Mouse (Mus musculus) hindbrain, embryonic 16.5 days (tissue): ENCODE results near the gene Pde8b. TPM values are rescaled to one million over a fixed set of nuclear protein-coding genes. Genes with fewer than 3 reads are reported as not detected.

ENCODE experiments used
- ATAC-seq: fragments of 200-750 bp; cut with Nextera tagmentation; 2 replicates; pipeline ENCODE4 v1.8.0; 2017; ENCODE audit warnings: moderate TSS enrichment, moderate library complexity
- H3K27ac ChIP-seq: fragments of 300-500 bp; sonication (generic); 2 replicates; pipeline ENCODE4 v1.5.1; 2014; ENCODE audit warnings: low read depth, mild to moderate bottlenecking, control low read depth, low read length, moderate library complexity
- H3K27me3 ChIP-seq: fragments of 300-500 bp; sonication (generic); replicated peaks from 2 replicates; pipeline ENCODE4 v1.6.1; 2014; ENCODE audit warnings: low read length; ENCODE audit not compliant: control insufficient read depth, insufficient read depth
- H3K36me3 ChIP-seq: fragments of 300-500 bp; sonication (generic); 2 replicates; pipeline ENCODE4 v1.6.1; 2014; ENCODE audit warnings: mild to moderate bottlenecking, low read length, moderate library complexity, mixed read lengths; ENCODE audit not compliant: control insufficient read depth, insufficient read depth
- H3K4me1 ChIP-seq: fragments of 300-500 bp; sonication (generic); 2 replicates; pipeline ENCODE4 v1.6.1; 2014; ENCODE audit warnings: low read depth, low read length; ENCODE audit not compliant: control insufficient read depth, insufficient read depth
- H3K4me2 ChIP-seq: fragments of 300-500 bp; sonication (generic); 2 replicates; pipeline ENCODE4 v1.6.1; 2014; ENCODE audit warnings: mild to moderate bottlenecking, low read length, control low read depth, moderate library complexity
- H3K4me3 ChIP-seq: fragments of 300-500 bp; sonication (generic); 2 replicates; pipeline ENCODE4 v1.5.1; 2014; ENCODE audit warnings: mild to moderate bottlenecking, low read length, control low read depth, moderate library complexity
- H3K9ac ChIP-seq: fragments of 300-500 bp; sonication (generic); 2 replicates; pipeline ENCODE4 v1.6.1; 2014; ENCODE audit warnings: low read depth, mild to moderate bottlenecking, control low read depth, low read length, moderate library complexity
- H3K9me3 ChIP-seq: fragments of 300-500 bp; sonication (generic); 2 replicates; pipeline ENCODE4 v1.6.1; 2014; ENCODE audit warnings: mild to moderate bottlenecking, low read length, moderate library complexity; ENCODE audit not compliant: control insufficient read depth
- WGBS: fragments of 180-500 bp; shearing (Covaris S2); extraction: QIAGEN DNeasy Blood & Tissue Kit; methylation state at CpG from one replicate; pipeline ENCODE4 v1.1.7; 2014; 5-methylcytosine and 5-hydroxymethylcytosine counted together
- polyA plus RNA-seq: library from polyadenylated mRNA; unstranded; fragments of >200 nt; fragmentation: Nextera tagmentation; extraction: Ambion mirVana; gene quantifications from 2 replicates; pipeline ENCODE4 v1.2.1, GENCODE M21; 2015

The Pde8b gene
- polyA plus RNA-seq, 1 experiment from 2014 or later, result 8.9 TPM

GRCm38 (mm10) chr13:95032973-95033372 lies 217.2 kb downstream of the Pde8b start:
- Histone ChIP-seq H3K9me3 (no peaks in the 10 kb centered on the region), H3K4me3 (no peak overlapping the region), H3K27ac (no peak overlapping the region), H3K27me3 (no peaks in the 10 kb centered on the region), H3K4me2 (no peak overlapping the region), H3K9ac (no peak overlapping the region), H3K36me3 (peaks cover 8% of the 10 kb centered on the region), H3K4me1 (no peaks in the 10 kb centered on the region)
- ATAC-seq, result 0 out of 2 replicates have a peak, but pooled peaks have one; percentile 40
- WGBS, result 81% methylated on average over 6 of the region's 6 CpGs

- WGBS, result 57% methylated on average over 17 of the region's 17 CpGs
- Histone ChIP-seq H3K27ac (0 out of 2 replicates have a peak overlapping the region, but pooled peaks have one; percentile 20), H3K4me2 (no peak overlapping the region), H3K27me3 (no peaks in the 10 kb centered on the region), H3K4me1 (no peaks in the 10 kb centered on the region), H3K36me3 (peaks cover 8% of the 10 kb centered on the region), H3K9me3 (no peaks in the 10 kb centered on the region), H3K9ac (no peak overlapping the region), H3K4me3 (no peak overlapping the region)
- peak; percentile 41; the same call in 1 of the 2 replicates for ATAC-seq
These were observed 217.9 kb downstream of the Pde8b start for GRCm38 (mm10) chr13:95032127-95032831.

GRCm38 (mm10) chr13:95030828-95031227 lies 219.3 kb downstream of the Pde8b start:
- Histone ChIP-seq H3K4me1 (no peaks in the 10 kb centered on the region), H3K9me3 (no peaks in the 10 kb centered on the region), H3K9ac (no peak overlapping the region), H3K4me2 (no peak overlapping the region), H3K27ac (no peak overlapping the region), H3K27me3 (no peaks in the 10 kb centered on the region), H3K4me3 (no peak overlapping the region), H3K36me3 (peaks cover 8% of the 10 kb centered on the region)
- no peak for ATAC-seq
- WGBS, result 84% methylated on average over 6 of the region's 6 CpGs

- ATAC-seq, result no peak
- no peak overlapping the region for H3K9ac ChIP-seq
- H3K27ac ChIP-seq, result no peak overlapping the region
- no peaks in the 10 kb centered on the region for H3K27me3 ChIP-seq
- no peak overlapping the region for H3K4me3 ChIP-seq
- 0 out of 2 replicates have a peak, but pooled peaks cover 8% of the 10 kb centered on the region for H3K36me3 ChIP-seq
- no peak overlapping the region for H3K4me2 ChIP-seq
- 86% methylated on average over 6 of the region's 6 CpGs for WGBS
- H3K4me1 ChIP-seq, result peaks cover 4% of the 10 kb centered on the region
- H3K9me3 ChIP-seq, result no peaks in the 10 kb centered on the region
These were observed 229.9 kb downstream of the Pde8b start for GRCm38 (mm10) chr13:95020216-95020615.

GRCm38 (mm10) chr13:95019345-95019744 lies 230.8 kb downstream of the Pde8b start:
- Histone ChIP-seq H3K4me1 (peaks cover 4% of the 10 kb centered on the region), H3K36me3 (0 out of 2 replicates have a peak, but pooled peaks cover 8% of the 10 kb centered on the region), H3K27me3 (no peaks in the 10 kb centered on the region), H3K27ac (no peak overlapping the region), H3K9me3 (no peaks in the 10 kb centered on the region), H3K4me3 (no peak overlapping the region), H3K9ac (no peak overlapping the region), H3K4me2 (no peak overlapping the region)
- ATAC-seq, result no peak
- WGBS, result 74% methylated on average over 6 of the region's 6 CpGs

GRCm38 (mm10) chr13:95017916-95018315 lies 232.2 kb downstream of the Pde8b start:
- 5% methylated on average over 9 of the region's 9 CpGs for WGBS
- ATAC-seq, result peak; percentile 81
- Histone ChIP-seq H3K27ac (0 out of 2 replicates have a peak overlapping the region, but pooled peaks have one; percentile 17), H3K4me2 (peak overlapping the region; percentile 27), H3K27me3 (no peaks in the 10 kb centered on the region), H3K4me3 (no peak overlapping the region), H3K4me1 (peaks cover 4% of the 10 kb centered on the region), H3K9me3 (no peaks in the 10 kb centered on the region), H3K36me3 (peaks cover 8% of the 10 kb centered on the region; the same call in 1 of the 2 replicates), H3K9ac (peak overlapping the region; percentile 33; the same call in 1 of the 2 replicates)

GRCm38 (mm10) chr13:95017278-95017677 lies 232.9 kb downstream of the Pde8b start:
- WGBS, result 84% methylated on average over 6 of the region's 6 CpGs
- H3K9ac ChIP-seq, result no peak overlapping the region
- no peak overlapping the region for H3K4me3 ChIP-seq
- H3K27ac ChIP-seq, result no peak overlapping the region
- no peak for ATAC-seq
- no peaks in the 10 kb centered on the region for H3K27me3 ChIP-seq
- no peaks in the 10 kb centered on the region for H3K9me3 ChIP-seq
- no peak overlapping the region for H3K4me2 ChIP-seq
- H3K36me3 ChIP-seq, result peaks cover 7% of the 10 kb centered on the region; the same call in 1 of the 2 replicates
- H3K4me1 ChIP-seq, result peaks cover 4% of the 10 kb centered on the region

- Histone ChIP-seq H3K9ac (no peak overlapping the region), H3K27ac (no peak overlapping the region), H3K36me3 (peaks cover 7% of the 10 kb centered on the region; the same call in 1 of the 2 replicates), H3K4me2 (no peak overlapping the region), H3K9me3 (no peaks in the 10 kb centered on the region), H3K4me3 (no peak overlapping the region), H3K27me3 (no peaks in the 10 kb centered on the region), H3K4me1 (no peaks in the 10 kb centered on the region)
- ATAC-seq, result no peak
- 90% methylated on average over 7 of the region's 7 CpGs for WGBS
These were observed 238.4 kb downstream of the Pde8b start for GRCm38 (mm10) chr13:95011546-95012257.

- no peak for ATAC-seq
- Histone ChIP-seq H3K27me3 (no peaks in the 10 kb centered on the region), H3K9me3 (no peaks in the 10 kb centered on the region), H3K36me3 (peaks cover 7% of the 10 kb centered on the region; the same call in 1 of the 2 replicates), H3K4me3 (no peak overlapping the region), H3K4me2 (no peak overlapping the region), H3K27ac (no peak overlapping the region), H3K9ac (no peak overlapping the region), H3K4me1 (no peaks in the 10 kb centered on the region)
- WGBS, result 86% methylated on average over 7 of the region's 7 CpGs
These were observed 240.9 kb downstream of the Pde8b start for GRCm38 (mm10) chr13:95009261-95009660.
